Mouse (Mus musculus) kidney, postnatal 0 days (tissue): ENCODE measurements around the gene Pdzrn4. TPM values are rescaled to one million over a fixed set of nuclear protein-coding genes. Genes with fewer than 3 reads are reported as not detected.

Experiments
- ATAC-seq: fragments of 200-750 bp; cut with Nextera tagmentation; replicated peaks from 2 replicates; pipeline ENCODE4 v1.8.0; 2017; ENCODE audit warnings: low read depth, moderate number of reproducible peaks, moderate TSS enrichment, moderate library complexity; ENCODE audit not compliant: low FRiP score
- DNase-seq: peaks from one replicate; pipeline ENCODE4 v3.0.0-alpha.2; 2016; ENCODE audit warnings: low spot score
- H3K27ac ChIP-seq: fragments of 300-500 bp; sonication (generic); 2 replicates; pipeline ENCODE4 v1.5.1; 2014; ENCODE audit warnings: mild to moderate bottlenecking
- H3K27me3 ChIP-seq: fragments of 300-500 bp; sonication (generic); 2 replicates; pipeline ENCODE4 v1.6.1; 2014; ENCODE audit warnings: low read length, mixed read lengths; ENCODE audit not compliant: insufficient read depth
- H3K36me3 ChIP-seq: fragments of 300-500 bp; sonication (generic); 2 replicates; pipeline ENCODE4 v1.6.1; 2014; ENCODE audit warnings: low read length, mixed read lengths; ENCODE audit not compliant: insufficient read depth
- H3K4me1 ChIP-seq: fragments of 300-500 bp; sonication (generic); replicated peaks from 2 replicates; pipeline ENCODE4 v1.6.1; 2014; ENCODE audit warnings: antibody characterized with exemption, low read length, mixed read lengths; ENCODE audit not compliant: insufficient read depth
- H3K4me2 ChIP-seq: fragments of 300-500 bp; sonication (generic); 2 replicates; pipeline ENCODE4 v1.6.1; 2014; ENCODE audit warnings: mild to moderate bottlenecking, low read length, moderate library complexity, mixed read lengths
- H3K4me3 ChIP-seq: fragments of 300-500 bp; sonication (generic); replicated peaks from 2 replicates; pipeline ENCODE4 v1.5.1; 2014; ENCODE audit warnings: low read depth, low read length
- H3K9ac ChIP-seq: fragments of 300-500 bp; sonication (generic); 2 replicates; pipeline ENCODE4 v1.6.1; 2014; ENCODE audit warnings: low read depth, low read length
- H3K9me3 ChIP-seq: fragments of 300-500 bp; sonication (generic); replicated peaks from 2 replicates; pipeline ENCODE4 v1.6.1; 2016; ENCODE audit warnings: low read length, inconsistent platforms, mixed read lengths
- CTCF ChIP-seq: IDR thresholded peaks from 2 replicates; pipeline ENCODE4 v1.5.1; 2016; ENCODE audit warnings: antibody characterized with exemption, low read depth, mild to moderate bottlenecking, moderate library complexity
- WGBS: fragments of 180-500 bp; shearing (Covaris S2); extraction: QIAGEN DNeasy Blood & Tissue Kit; methylation state at CpG from one replicate; pipeline ENCODE4 v1.1.7; 2014; 5-methylcytosine and 5-hydroxymethylcytosine counted together
- polyA plus RNA-seq: library from polyadenylated mRNA; unstranded; fragments of >200 nt; fragmentation: Nextera tagmentation; extraction: Ambion mirVana; gene quantifications from 2 replicates; pipeline ENCODE4 v1.2.1, GENCODE M21; 2015

Pdzrn4 gene
- polyA plus RNA-seq, 1 experiment from 2014 or later, result 2.8 TPM

- H3K4me3 ChIP-seq, result no peak overlapping the region
- H3K27me3 ChIP-seq, result no peaks in the 10 kb centered on the region
- no peak overlapping the region for H3K27ac ChIP-seq
- no peak for TF ChIP-seq CTCF
- H3K9me3 ChIP-seq, result no peaks in the 10 kb centered on the region
- DNase-seq (no peak), ATAC-seq (no peak)
- H3K9ac ChIP-seq, result no peak overlapping the region
- 89% methylated on average over 1 of the region's 1 CpGs for WGBS
- no peaks in the 10 kb centered on the region for H3K36me3 ChIP-seq
- H3K4me2 ChIP-seq, result no peak overlapping the region
- H3K4me1 ChIP-seq, result no peaks in the 10 kb centered on the region
Observed at GRCm38 (mm10) chr15:92587431-92587830, 190.8 kb downstream of the Pdzrn4 start.

- no peak for TF ChIP-seq CTCF
- Histone ChIP-seq H3K9me3 (no peaks in the 10 kb centered on the region), H3K4me3 (no peak overlapping the region), H3K27me3 (no peaks in the 10 kb centered on the region), H3K4me1 (peaks cover 7% of the 10 kb centered on the region; the same call in 1 of the 2 replicates), H3K27ac (no peak overlapping the region), H3K4me2 (no peak overlapping the region), H3K9ac (no peak overlapping the region), H3K36me3 (no peaks in the 10 kb centered on the region)
- DNase-seq (no peak), ATAC-seq (no peak)
- 26% methylated on average over 2 of the region's 2 CpGs for WGBS
Observed at GRCm38 (mm10) chr15:92594721-92595120, 198.0 kb downstream of the Pdzrn4 start.

- Histone ChIP-seq H3K9ac (0 out of 2 replicates have a peak overlapping the region, but pooled peaks have one; percentile 42), H3K4me2 (peak overlapping the region; percentile 62), H3K27ac (0 out of 2 replicates have a peak overlapping the region, but pooled peaks have one; percentile 22), H3K9me3 (no peaks in the 10 kb centered on the region), H3K4me1 (peaks cover 9% of the 10 kb centered on the region; the same call in 1 of the 2 replicates), H3K27me3 (no peaks in the 10 kb centered on the region), H3K36me3 (no peaks in the 10 kb centered on the region), H3K4me3 (peak overlapping the region; percentile 38)
- no peak; the same call in 1 of the 2 replicates for ATAC-seq
- 3% methylated on average over 20 of the region's 20 CpGs for WGBS
- no peak for TF ChIP-seq CTCF
- peak; percentile 57 for DNase-seq
Observed at GRCm38 (mm10) chr15:92597011-92597780, 200.5 kb downstream of the Pdzrn4 start.

- H3K36me3 ChIP-seq, result no peaks in the 10 kb centered on the region
- peak overlapping the region; percentile 16 for H3K4me3 ChIP-seq
- no peak overlapping the region for H3K27ac ChIP-seq
- H3K4me2 ChIP-seq, result peak overlapping the region; percentile 55
- H3K9me3 ChIP-seq, result no peaks in the 10 kb centered on the region
- DNase-seq (peak; percentile 70), ATAC-seq (no peak)
- no peak overlapping the region for H3K9ac ChIP-seq
- WGBS, result 3% methylated on average over 18 of the region's 18 CpGs
- peak; percentile 58 for TF ChIP-seq CTCF
- peaks cover 9% of the 10 kb centered on the region; the same call in 1 of the 2 replicates for H3K4me1 ChIP-seq
- H3K27me3 ChIP-seq, result no peaks in the 10 kb centered on the region
Observed at GRCm38 (mm10) chr15:92598380-92599295, 202.0 kb downstream of the Pdzrn4 start.

GRCm38 (mm10) chr15:92599381-92599780 is 202.7 kb downstream of the Pdzrn4 start:
- peaks cover 9% of the 10 kb centered on the region; the same call in 1 of the 2 replicates for H3K4me1 ChIP-seq
- no peaks in the 10 kb centered on the region for H3K9me3 ChIP-seq
- no peak overlapping the region for H3K27ac ChIP-seq
- H3K9ac ChIP-seq, result no peak overlapping the region
- TF ChIP-seq CTCF, result no peak
- H3K4me2 ChIP-seq, result peak overlapping the region; percentile 55
- peak overlapping the region; percentile 16 for H3K4me3 ChIP-seq
- no peak for ATAC-seq
- H3K36me3 ChIP-seq, result no peaks in the 10 kb centered on the region
- WGBS, result 6% methylated on average over 7 of the region's 7 CpGs
- no peak for DNase-seq
- H3K27me3 ChIP-seq, result no peaks in the 10 kb centered on the region

GRCm38 (mm10) chr15:92610866-92611265 is 214.2 kb downstream of the Pdzrn4 start:
- H3K4me1 ChIP-seq, result no peaks in the 10 kb centered on the region
- no peaks in the 10 kb centered on the region for H3K9me3 ChIP-seq
- no peak for DNase-seq
- no peak overlapping the region for H3K4me2 ChIP-seq
- H3K36me3 ChIP-seq, result no peaks in the 10 kb centered on the region
- no peak overlapping the region for H3K9ac ChIP-seq
- H3K27me3 ChIP-seq, result no peaks in the 10 kb centered on the region
- no peak for TF ChIP-seq CTCF
- WGBS, result 76% methylated on average over 3 of the region's 3 CpGs
- ATAC-seq, result no peak
- no peak overlapping the region for H3K4me3 ChIP-seq
- H3K27ac ChIP-seq, result no peak overlapping the region
